Mouse (Mus musculus) neural tube, embryonic 13.5 days (tissue): Measurements from ENCODE around the gene Ctns. TPM values are rescaled to one million over a fixed set of nuclear protein-coding genes. Genes with fewer than 3 reads are reported as not detected.

ENCODE experiments used
- ATAC-seq: fragments of 200-750 bp; cut with Nextera tagmentation; 2 replicates; pipeline ENCODE4 v1.8.0; 2017; ENCODE audit warnings: low read depth, mild to moderate bottlenecking, moderate TSS enrichment, moderate library complexity
- H3K27ac ChIP-seq: fragments of 300-500 bp; sonication (generic); replicated peaks from 2 replicates; pipeline ENCODE4 v1.5.1; 2015; ENCODE audit warnings: moderate library complexity, mild to moderate bottlenecking, inconsistent platforms
- H3K27me3 ChIP-seq: fragments of 300-500 bp; sonication (generic); 2 replicates; pipeline ENCODE4 v1.6.1; 2015; ENCODE audit warnings: mild to moderate bottlenecking, inconsistent platforms
- H3K36me3 ChIP-seq: fragments of 300-500 bp; sonication (generic); 2 replicates; pipeline ENCODE4 v1.6.1; 2015; ENCODE audit warnings: mild to moderate bottlenecking, inconsistent platforms
- H3K4me1 ChIP-seq: fragments of 300-500 bp; sonication (generic); replicated peaks from 2 replicates; pipeline ENCODE4 v1.6.1; 2015; ENCODE audit warnings: inconsistent platforms
- H3K4me2 ChIP-seq: fragments of 300-500 bp; sonication (generic); 2 replicates; pipeline ENCODE4 v1.6.1; 2015; ENCODE audit warnings: inconsistent platforms, mild to moderate bottlenecking, moderate library complexity
- H3K4me3 ChIP-seq: fragments of 300-500 bp; sonication (generic); 2 replicates; pipeline ENCODE4 v1.5.1; 2015; ENCODE audit warnings: mild to moderate bottlenecking, inconsistent platforms
- H3K9ac ChIP-seq: fragments of 300-500 bp; sonication (generic); 2 replicates; pipeline ENCODE4 v1.6.1; 2015; ENCODE audit warnings: moderate library complexity, mild to moderate bottlenecking, inconsistent platforms
- H3K9me3 ChIP-seq: fragments of 300-500 bp; sonication (generic); 2 replicates; pipeline ENCODE4 v1.6.1; 2016; ENCODE audit warnings: inconsistent platforms
- WGBS: fragments of 180-500 bp; shearing (Covaris S2); methylation state at CpG from one replicate; pipeline ENCODE4 v1.1.7; 2015; 5-methylcytosine and 5-hydroxymethylcytosine counted together
- polyA plus RNA-seq: library from polyadenylated mRNA; unstranded; fragments of >200 nt; fragmentation: Nextera tagmentation; extraction: Ambion mirVana; gene quantifications from 2 replicates; pipeline ENCODE4 v1.2.1, GENCODE M21; 2015

Ctns gene
- polyA plus RNA-seq, 1 experiment from 2014 or later = 21.2 TPM

DNA sequence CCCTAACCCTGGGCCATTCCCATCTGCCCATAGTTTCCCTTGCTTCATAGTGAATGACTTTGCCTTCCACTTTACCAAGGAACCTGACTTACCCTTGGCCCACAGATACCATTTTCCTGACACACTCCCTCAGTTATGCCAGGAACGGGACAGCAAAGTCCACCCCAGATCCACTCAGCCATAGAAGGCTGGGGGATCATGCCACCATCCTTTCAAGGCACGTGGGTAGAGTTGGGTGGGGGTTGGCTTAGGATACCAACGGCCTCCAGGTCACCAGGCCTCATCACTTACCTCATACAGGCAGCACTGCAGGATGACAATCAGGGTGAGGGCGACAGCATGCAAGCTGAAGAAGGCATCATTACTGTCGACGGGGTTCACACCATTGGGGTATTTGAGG lies 11.6 kb downstream of the Ctns start:
- Histone ChIP-seq H3K4me1 (no peaks in the 10 kb centered on the region), H3K36me3 (peaks cover 96% of the 10 kb centered on the region), H3K27ac (no peak overlapping the region), H3K4me2 (no peak overlapping the region), H3K4me3 (no peak overlapping the region), H3K9me3 (no peaks in the 10 kb centered on the region), H3K27me3 (no peaks in the 10 kb centered on the region), H3K9ac (no peak overlapping the region)
- 88% methylated on average over 6 of the region's 6 CpGs for WGBS
- ATAC-seq = no peak

DNA sequence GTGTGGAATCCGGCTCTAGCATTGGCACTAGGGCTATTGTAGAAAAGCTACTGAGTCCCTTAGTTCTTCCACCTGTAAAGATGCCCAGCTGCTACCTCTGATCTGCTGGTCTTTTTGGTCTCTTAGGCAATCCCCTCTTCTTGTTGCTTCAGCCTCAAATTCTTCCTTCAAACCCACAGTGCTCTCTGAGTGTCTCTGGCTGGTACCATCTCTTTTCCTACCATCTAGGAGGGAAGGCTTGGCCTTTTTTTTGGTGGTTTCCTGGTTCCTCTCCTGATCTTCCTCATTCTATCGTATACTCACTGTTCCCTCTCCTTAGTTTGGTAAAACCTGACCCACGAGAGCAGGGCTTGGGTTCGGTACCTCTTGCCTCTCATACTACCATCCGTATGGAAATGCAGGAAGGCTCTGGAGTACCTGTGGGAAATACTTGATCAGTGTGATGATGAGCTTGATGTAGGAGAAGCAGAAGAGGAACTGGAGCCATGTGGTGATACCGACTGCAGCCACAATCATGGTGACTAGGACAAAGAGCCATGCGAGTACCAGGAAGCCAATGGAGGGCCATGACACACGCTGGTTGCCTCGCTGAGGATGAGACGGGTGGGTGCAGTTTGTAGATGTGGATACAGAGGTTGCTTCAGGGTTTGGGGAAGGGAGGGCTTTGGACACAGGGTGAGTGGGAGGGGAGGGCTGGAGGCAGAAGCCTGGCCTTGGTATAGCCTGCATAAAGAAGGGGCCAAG lies 12.8 kb downstream of the Ctns start:
- Histone ChIP-seq H3K9me3 (no peaks in the 10 kb centered on the region), H3K27me3 (no peaks in the 10 kb centered on the region), H3K9ac (no peak overlapping the region), H3K36me3 (peaks cover 88% of the 10 kb centered on the region), H3K4me3 (no peak overlapping the region), H3K27ac (no peak overlapping the region), H3K4me1 (no peaks in the 10 kb centered on the region), H3K4me2 (no peak overlapping the region)
- 93% methylated on average over 10 of the region's 10 CpGs for WGBS
- ATAC-seq = no peak

- peak overlapping the region; percentile 91 for H3K27ac ChIP-seq
- ATAC-seq = no peak
- WGBS = 4% methylated on average over 2 of the region's 2 CpGs
- no peaks in the 10 kb centered on the region for H3K9me3 ChIP-seq
- H3K36me3 ChIP-seq = peaks cover 38% of the 10 kb centered on the region
- peak overlapping the region; percentile 96 for H3K9ac ChIP-seq
- H3K27me3 ChIP-seq = no peaks in the 10 kb centered on the region
- H3K4me2 ChIP-seq = peak overlapping the region; percentile 64
- peaks cover 47% of the 10 kb centered on the region for H3K4me1 ChIP-seq
- peak overlapping the region; percentile 96 for H3K4me3 ChIP-seq
Observed at GRCm38 (mm10) chr11:73177895-73178294, 20.9 kb downstream of the Ctns start.

DNA sequence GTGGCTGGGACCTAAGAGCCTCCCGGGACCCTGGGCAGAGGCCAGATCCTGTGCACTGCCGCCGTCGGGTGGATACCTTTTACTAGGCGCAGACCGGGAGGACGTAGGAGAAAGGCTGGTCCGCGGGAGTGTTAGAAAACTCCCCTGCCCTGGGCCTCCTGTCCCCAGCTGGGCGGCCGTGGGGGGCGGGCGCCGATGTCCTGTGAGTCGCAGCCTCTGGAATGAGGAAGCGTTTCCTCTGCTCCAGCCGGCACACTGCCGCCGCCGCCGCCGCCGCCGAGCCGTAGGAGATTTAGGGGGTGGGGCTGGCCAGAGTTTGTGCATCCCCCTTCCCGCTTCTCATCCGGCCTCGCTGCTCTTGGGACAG lies 21.4 kb downstream of the Ctns start:
- WGBS = 0% methylated on average over 27 of the region's 28 CpGs
- H3K4me2 ChIP-seq = peak overlapping the region; percentile 64
- peak; percentile 71 for ATAC-seq
- H3K36me3 ChIP-seq = peaks cover 35% of the 10 kb centered on the region
- peak overlapping the region; percentile 96 for H3K4me3 ChIP-seq
- peak overlapping the region; percentile 91 for H3K27ac ChIP-seq
- H3K4me1 ChIP-seq = peaks cover 49% of the 10 kb centered on the region
- no peaks in the 10 kb centered on the region for H3K9me3 ChIP-seq
- peak overlapping the region; percentile 96 for H3K9ac ChIP-seq
- H3K27me3 ChIP-seq = no peaks in the 10 kb centered on the region

DNA sequence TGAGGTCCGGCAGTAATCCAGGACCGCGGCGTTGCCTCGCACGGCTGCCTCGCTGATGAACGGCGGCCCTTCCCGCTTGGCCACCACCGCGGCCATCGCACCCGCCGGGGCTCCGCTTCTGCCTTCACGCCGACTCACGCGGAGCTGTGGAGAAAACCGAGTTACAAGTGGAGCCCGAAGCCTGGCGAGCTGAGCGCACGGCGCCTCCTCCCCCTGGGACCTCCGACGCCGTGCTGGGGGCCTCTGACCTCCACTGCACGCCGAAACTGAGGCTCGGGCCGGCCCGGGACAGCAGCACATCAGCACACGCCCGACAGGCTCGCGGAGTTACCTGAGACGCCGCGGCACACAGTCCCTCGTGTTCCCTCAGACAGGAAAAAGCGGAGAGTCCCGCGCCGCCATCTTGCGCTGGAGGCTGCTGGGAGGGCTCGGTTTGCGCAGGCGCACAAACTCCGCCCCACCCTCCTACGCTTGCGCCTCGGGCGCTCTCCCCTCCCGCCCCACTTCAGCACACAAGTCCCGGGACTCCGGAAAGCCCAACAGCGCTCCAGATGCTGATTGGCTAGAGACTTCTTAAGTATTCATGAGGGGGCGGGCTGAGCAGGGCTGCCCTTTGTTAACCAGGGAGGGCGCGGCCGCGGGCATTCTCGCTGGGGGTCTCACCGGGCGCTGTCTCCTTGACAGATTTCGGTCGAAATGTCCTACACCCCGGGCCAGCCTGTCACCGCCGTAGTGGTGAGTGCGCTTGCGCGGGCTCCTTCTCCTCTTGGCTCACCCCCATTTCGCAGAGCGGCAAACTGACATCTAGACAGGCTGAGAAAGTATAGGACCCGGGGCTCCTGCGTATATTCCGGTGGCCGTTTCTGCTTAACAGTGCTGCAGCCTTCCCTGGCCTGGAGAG lies 22.0 kb downstream of the Ctns start, which contains the start of the genes Emc6 and Tax1bp3:
Gene Emc6 (minus strand): TSS at position 430 of the 901 bp plus-strand sequence.
Gene Tax1bp3 (plus strand): TSS at position 476 of the 901 bp plus-strand sequence.
- ATAC-seq = peak; percentile 98
- H3K4me2 ChIP-seq = peak within 1 kb of the TSS; percentile 88
- under 1% methylated on average over 81 of the region's 81 CpGs for WGBS
- H3K27ac ChIP-seq = peak within 1 kb of the TSS; percentile 91
- H3K27me3 ChIP-seq = no peaks in the 10 kb centered on the region
- H3K9ac ChIP-seq = peak within 1 kb of the TSS; percentile 96
- peak within 1 kb of the TSS; percentile 96 for H3K4me3 ChIP-seq
- H3K4me1 ChIP-seq = peaks cover 55% of the 10 kb centered on the region
- no peaks in the 10 kb centered on the region for H3K9me3 ChIP-seq
- peaks cover 30% of the 10 kb centered on the region for H3K36me3 ChIP-seq

GRCm38 (mm10) chr11:73176186-73176585 lies 22.7 kb downstream of the Ctns start:
- H3K27ac ChIP-seq = peak overlapping the region; percentile 89
- no peaks in the 10 kb centered on the region for H3K9me3 ChIP-seq
- H3K4me3 ChIP-seq = peak overlapping the region; percentile 96
- peaks cover 56% of the 10 kb centered on the region for H3K4me1 ChIP-seq
- WGBS = under 1% methylated on average over 15 of the region's 15 CpGs
- H3K36me3 ChIP-seq = peaks cover 35% of the 10 kb centered on the region
- peak overlapping the region; percentile 93 for H3K9ac ChIP-seq
- H3K4me2 ChIP-seq = peak overlapping the region; percentile 88
- no peaks in the 10 kb centered on the region for H3K27me3 ChIP-seq
- peak; percentile 2 for ATAC-seq

GRCm38 (mm10) chr11:73175612-73176011 lies 23.2 kb downstream of the Ctns start:
- 43% methylated on average over 8 of the region's 8 CpGs for WGBS
- H3K27ac ChIP-seq = no peak overlapping the region
- no peaks in the 10 kb centered on the region for H3K9me3 ChIP-seq
- peak overlapping the region; percentile 96 for H3K4me3 ChIP-seq
- H3K9ac ChIP-seq = peak overlapping the region; percentile 93
- no peaks in the 10 kb centered on the region for H3K27me3 ChIP-seq
- ATAC-seq = no peak
- H3K4me2 ChIP-seq = peak overlapping the region; percentile 88
- H3K4me1 ChIP-seq = peaks cover 56% of the 10 kb centered on the region
- H3K36me3 ChIP-seq = peaks cover 37% of the 10 kb centered on the region

DNA sequence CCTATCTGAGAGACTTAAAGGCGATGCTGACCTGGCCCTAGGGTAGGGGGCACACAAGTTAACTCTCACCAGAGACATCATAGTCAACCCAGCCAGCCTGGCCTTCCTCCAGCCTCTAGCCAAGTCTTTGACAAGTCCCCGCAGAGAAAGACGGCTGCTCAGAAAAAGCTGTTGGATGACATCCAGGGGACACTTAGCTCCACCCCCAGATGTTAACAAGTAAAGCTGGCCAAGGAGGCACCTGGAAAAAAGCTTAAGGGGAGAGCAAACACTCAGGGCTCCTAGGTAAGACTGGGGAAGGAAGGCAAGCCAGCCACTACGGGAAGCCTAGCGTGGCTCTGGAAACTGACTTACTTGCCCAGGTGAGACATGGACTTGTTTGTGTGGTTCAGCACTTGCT lies 26.7 kb downstream of the Ctns start:
- ATAC-seq = no peak
- no peak overlapping the region for H3K9ac ChIP-seq
- no peak overlapping the region for H3K27ac ChIP-seq
- H3K36me3 ChIP-seq = peaks cover 28% of the 10 kb centered on the region
- 73% methylated on average over 5 of the region's 5 CpGs for WGBS
- no peak overlapping the region for H3K4me2 ChIP-seq
- H3K27me3 ChIP-seq = no peaks in the 10 kb centered on the region
- H3K4me1 ChIP-seq = peaks cover 31% of the 10 kb centered on the region
- no peaks in the 10 kb centered on the region for H3K9me3 ChIP-seq
- H3K4me3 ChIP-seq = no peak overlapping the region

- WGBS = 53% methylated on average over 4 of the region's 4 CpGs
- peaks cover 21% of the 10 kb centered on the region for H3K36me3 ChIP-seq
- H3K9ac ChIP-seq = no peak overlapping the region
- no peak overlapping the region for H3K4me2 ChIP-seq
- ATAC-seq = no peak
- no peak overlapping the region for H3K27ac ChIP-seq
- peaks cover 12% of the 10 kb centered on the region for H3K4me1 ChIP-seq
- H3K9me3 ChIP-seq = no peaks in the 10 kb centered on the region
- H3K27me3 ChIP-seq = no peaks in the 10 kb centered on the region
- no peak overlapping the region for H3K4me3 ChIP-seq
Observed at GRCm38 (mm10) chr11:73169231-73169630, 29.6 kb downstream of the Ctns start.

GRCm38 (mm10) chr11:73168576-73168975 lies 30.3 kb downstream of the Ctns start:
- Histone ChIP-seq H3K4me2 (no peak overlapping the region), H3K9ac (no peak overlapping the region), H3K36me3 (peaks cover 14% of the 10 kb centered on the region; the same call in 1 of the 2 replicates), H3K4me3 (no peak overlapping the region), H3K4me1 (peaks cover 8% of the 10 kb centered on the region), H3K9me3 (no peaks in the 10 kb centered on the region), H3K27me3 (no peaks in the 10 kb centered on the region), H3K27ac (no peak overlapping the region)
- 85% methylated on average over 6 of the region's 6 CpGs for WGBS
- no peak for ATAC-seq

GRCm38 (mm10) chr11:73168071-73168470 lies 30.8 kb downstream of the Ctns start:
- Histone ChIP-seq H3K4me2 (no peak overlapping the region), H3K4me1 (peaks cover 8% of the 10 kb centered on the region), H3K9me3 (no peaks in the 10 kb centered on the region), H3K27me3 (no peaks in the 10 kb centered on the region), H3K27ac (no peak overlapping the region), H3K36me3 (0 out of 2 replicates have a peak, but pooled peaks cover 10% of the 10 kb centered on the region), H3K4me3 (no peak overlapping the region), H3K9ac (no peak overlapping the region)
- 83% methylated on average over 8 of the region's 8 CpGs for WGBS
- ATAC-seq = no peak

DNA sequence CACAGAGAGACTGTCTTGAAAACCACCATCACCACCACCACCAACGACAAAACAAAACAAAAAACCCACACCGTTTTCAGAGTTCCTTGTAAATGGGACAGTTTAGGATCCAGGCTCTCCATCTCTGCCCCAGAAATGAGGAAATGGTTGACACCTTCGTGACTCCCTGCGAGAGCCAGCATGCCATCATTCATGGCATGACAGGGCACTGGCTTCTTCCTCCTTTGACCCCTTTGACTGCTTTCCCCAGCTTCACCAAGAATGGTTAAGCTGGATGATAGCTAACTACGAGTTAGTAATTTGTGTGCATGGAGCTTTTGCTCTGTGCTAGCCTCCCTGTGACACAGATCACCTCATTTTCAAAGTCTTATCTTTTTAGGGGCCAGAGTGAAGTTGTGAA lies 36.6 kb downstream of the Ctns start:
- 73% methylated on average over 5 of the region's 5 CpGs for WGBS
- Histone ChIP-seq H3K4me3 (no peak overlapping the region), H3K27me3 (peaks cover 37% of the 10 kb centered on the region), H3K4me1 (peaks cover 14% of the 10 kb centered on the region), H3K9me3 (no peaks in the 10 kb centered on the region), H3K27ac (no peak overlapping the region), H3K4me2 (no peak overlapping the region), H3K9ac (no peak overlapping the region), H3K36me3 (no peaks in the 10 kb centered on the region)
- ATAC-seq = no peak
